Mouse (Mus musculus): Measurements from ENCODE around the gene Gpr180.
A peak's percentile ranks its signal among the peaks of the same experiment; 100 is the strongest.

- TF ChIP-seq CTCF (IDR thresholded peaks at IDR 0.05; ENCODE audit: borderline replicate concordance, extremely low read depth, insufficient read depth, insufficient read length) (no peak), POLR2A (IDR thresholded peaks at IDR 0.05; ENCODE audit: borderline replicate concordance, extremely low read depth, insufficient read depth, insufficient read length, poor library complexity, severe bottlenecking) (peak; percentile 67; the same call in 1 of the 2 replicates)
These were observed 4.3 kb upstream of the Gpr180 start, which contains the start of gene Tgds for GRCm38 (mm10) chr14:118132642-118132977.

Measured in brain, embryonic 14.5 days (tissue).